Mouse (Mus musculus): Measurements from ENCODE around the gene Sipa1l2.

GRCm38 (mm10) chr8:125414651-125415050, 155.0 kb downstream of the Sipa1l2 start:
- TF ChIP-seq CTCF (IDR thresholded peaks at IDR 0.05; ENCODE audit: borderline replicate concordance, insufficient read depth, low read depth, low read length), result no peak
- no peak for TF ChIP-seq POLR2A (IDR thresholded peaks at IDR 0.05; ENCODE audit: borderline replicate concordance, insufficient read depth, low read length)
